Comparison of ENCODE assay signal across 22 mouse cellular contexts in genomic region chr13:101225366-101225765, GRCm38 (mm10).
DNase-seq lines count a peak whose midpoint lies in the region; ATAC-seq lines count a peak whose summit lies in the region.
"Had no signal": no experiment of that assay in that cellular context is flagged by ENCODE, and none has a peak within 500 bp of the region (broad histone marks: within the 10 kb centered on the region; RNA-seq: fewer than 3 reads in every experiment).

No protein-coding gene starts in this region.

- ATAC-seq in frontal cortex, adult (ENCODE audit: low TSS enrichment) = peak; percentile 80
- ATAC-seq: activated CD4-positive, CD25-positive, alpha-beta regulatory T cell, adult 4 months; CD4-positive, CD25-positive, alpha-beta regulatory T cell, adult 4 months; forebrain, embryonic 13.5 days; forebrain, embryonic 15.5 days; Patski had no signal

- DNase-seq in frontal cortex, postnatal 14 days (ENCODE audit: low spot score in 2 of 2) = no peak
- DNase-seq in layer of hippocampus, adult 9-11 months = peak; percentile 47
- no peak for DNase-seq in layer of hippocampus, adult 18-20 months (ENCODE audit: low spot score in 2 of 2)
- DNase-seq in right cerebral cortex, adult 18-20 months = peak; percentile 66
- no peak for DNase-seq in right cerebral cortex, postnatal 25 days
- DNase-seq in thymus, adult 18-20 months = no peak
- DNase-seq: adrenal gland, adult 8-10 months; adrenal gland, postnatal 14 days; adrenal gland, postnatal 36 days; B cell, adult 2 months; cerebellum, adult 11 months; cerebellum, adult 18-20 months; cerebellum, adult 8-10 months; cerebellum, adult 9-11 months; cerebellum, postnatal 14 days; cerebellum, postnatal 36 days had no signal

Comparison
In these comparisons a context has a peak if more than half of its experiments do, and no peak if none do; other contexts are left out.
1. DNase-seq: peak in layer of hippocampus, adult 9-11 months (single experiment) and right cerebral cortex, adult 18-20 months (single experiment); none in frontal cortex, postnatal 14 days (0 of 2), layer of hippocampus, adult 18-20 months (0 of 2), right cerebral cortex, postnatal 25 days (single experiment) and thymus, adult 18-20 months (0 of 2).